Mouse (Mus musculus): Measurements from ENCODE around the gene Syna. TPM values are rescaled to one million over a fixed set of nuclear protein-coding genes. Genes with fewer than 3 reads are reported as not detected.

Gene Syna
- 0.09 TPM in 1 of 2 replicates, not detected in the other for polyA plus RNA-seq (2012; rRNA removed)

DNA sequence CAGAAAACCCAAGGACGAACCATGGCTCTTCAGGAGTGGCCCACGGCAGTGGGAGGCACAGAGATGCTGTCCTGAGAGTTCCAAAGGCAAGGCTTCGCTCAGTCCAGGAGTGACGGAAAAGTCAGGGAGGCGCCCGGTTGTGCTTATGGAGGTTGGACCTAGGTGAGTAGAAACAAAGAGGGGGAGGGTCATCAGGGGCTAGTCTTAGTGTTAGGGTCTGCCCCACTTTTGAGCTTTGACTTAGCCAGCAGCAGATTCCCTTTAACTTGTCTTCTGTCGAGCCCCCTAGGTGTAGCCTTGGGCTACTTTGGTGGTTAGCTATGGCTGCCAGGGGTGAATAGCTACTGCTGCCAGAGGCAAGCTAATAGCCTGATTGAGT is at the start of gene Syna:
Syna (minus strand) TSS at position 101 of the 379 bp plus-strand sequence.

DNA sequence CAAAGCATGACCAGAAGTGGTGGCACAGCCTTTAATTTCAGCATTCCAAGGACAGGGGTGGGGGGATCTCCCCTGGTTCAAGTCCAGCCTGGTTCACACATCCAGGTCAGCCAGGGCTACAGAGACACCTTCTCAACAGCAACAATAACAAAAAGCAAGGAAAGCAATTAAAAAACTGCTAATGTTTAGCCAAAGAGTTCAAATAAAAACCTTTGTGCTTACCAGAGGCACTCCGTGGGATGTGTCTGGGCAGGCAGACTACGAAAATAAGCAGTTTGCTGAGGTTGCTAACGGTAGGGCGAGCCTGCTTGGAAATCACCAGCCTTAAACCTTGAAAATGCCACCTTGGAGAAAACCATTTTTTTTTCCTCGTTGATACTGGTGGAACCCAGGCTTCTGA is 21.2 kb upstream of the Syna start, which contains the start of gene Rfc2:
Rfc2 (plus strand) TSS at position 221 of the 400 bp plus-strand sequence.

DNA sequence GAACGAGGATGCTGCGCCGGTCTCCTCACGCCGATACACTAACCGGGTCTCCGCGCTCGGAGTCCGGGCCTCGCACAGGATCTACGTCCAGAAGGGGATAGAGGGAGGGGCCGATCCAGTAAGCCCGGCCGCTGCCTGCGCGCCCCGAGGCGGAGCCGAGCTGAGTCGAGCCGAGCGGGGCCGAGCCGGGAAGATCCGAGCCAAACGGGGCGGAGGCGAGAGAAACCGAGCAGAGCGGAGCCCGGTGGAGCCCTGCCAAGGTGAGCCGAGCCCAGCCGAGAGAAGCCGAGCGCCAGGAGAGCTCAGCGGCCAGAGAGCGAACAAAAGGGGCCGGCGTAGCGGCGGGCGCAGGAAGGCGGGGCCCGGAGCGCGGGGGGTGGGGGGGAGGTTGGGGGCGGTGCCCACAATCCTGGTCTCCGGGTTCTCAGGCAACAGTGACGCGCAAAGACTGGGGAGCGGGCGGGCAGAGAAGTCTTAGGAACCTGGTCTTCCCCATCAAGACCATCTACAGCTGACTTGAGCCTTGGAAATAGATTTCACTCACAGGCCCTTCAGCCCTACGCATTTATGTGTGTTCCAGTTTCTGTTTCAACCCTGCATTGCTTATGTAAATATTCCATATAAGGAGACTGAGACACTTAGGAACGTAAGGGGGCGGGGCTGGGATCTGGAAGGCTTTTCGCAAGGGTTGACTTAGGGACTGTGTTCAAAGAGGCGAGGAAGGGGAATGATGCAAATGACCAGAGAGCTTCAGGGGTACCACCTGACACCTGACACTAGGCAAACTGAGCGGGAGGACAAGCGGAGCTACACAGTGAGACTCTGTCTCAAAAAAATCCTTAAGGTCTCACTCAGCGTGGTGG is 7.6 kb downstream of the Syna start, which contains the start of gene Clip2:
Clip2 (minus strand) TSS at position 325 of the 863 bp plus-strand sequence.

Other genes with a start within 250 kb of the Syna start
- gene Gtf2i, start 245.4 kb downstream of the Syna start, polyA plus RNA-seq (2012; rRNA removed) = 31.8 and 32.8 TPM in 2 replicates
- gene Gtf2ird1, start 103.5 kb downstream of the Syna start, polyA plus RNA-seq (2012; rRNA removed) = 9.7 and 12.8 TPM in 2 replicates
- 10.6 and 12.9 TPM in 2 replicates for gene Clip2, start 7.7 kb downstream of the Syna start, polyA plus RNA-seq (2012; rRNA removed)
- 11.0 and 14.5 TPM in 2 replicates for gene Rfc2, start 21.2 kb upstream of the Syna start, polyA plus RNA-seq (2012; rRNA removed)
- 1.2 and 1.4 TPM in 2 replicates for gene Lat2, start 54.9 kb upstream of the Syna start, polyA plus RNA-seq (2012; rRNA removed)
- gene Eif4h, start 79.3 kb upstream of the Syna start, polyA plus RNA-seq (2012; rRNA removed) = 94.6 and 97.7 TPM in 2 replicates
- 4.8 TPM in 2 replicates for gene Limk1, start 128.4 kb upstream of the Syna start, polyA plus RNA-seq (2012; rRNA removed)
- 73.2 and 109 TPM in 2 replicates for gene Eln, start 187.2 kb upstream of the Syna start, polyA plus RNA-seq (2012; rRNA removed)